Mouse (Mus musculus) G1E (cell line): Measurements from ENCODE around the gene Slc39a12.

Source experiments
- CTCF ChIP-seq: IDR thresholded peaks from 2 replicates; pipeline ENCODE4 v1.5.1; 2012; ENCODE audit warnings: low read depth, low read length, inconsistent platforms, mixed read lengths
- GATA1 ChIP-seq: IDR thresholded peaks from 2 replicates; pipeline ENCODE4 v1.6.1; 2012; ENCODE audit warnings: borderline replicate concordance, low read length, inconsistent platforms, mixed read lengths
- GATA2 ChIP-seq: IDR thresholded peaks from 2 replicates; pipeline ENCODE4 v1.6.1; 2012; ENCODE audit warnings: low read depth, low read length, inconsistent platforms, borderline replicate concordance
- TAL1 ChIP-seq: conservative IDR thresholded peaks from 2 replicates; pipeline ENCODE4 v1.6.1; 2012; ENCODE audit warnings: low read depth, low read length, inconsistent platforms, mixed read lengths

DNA sequence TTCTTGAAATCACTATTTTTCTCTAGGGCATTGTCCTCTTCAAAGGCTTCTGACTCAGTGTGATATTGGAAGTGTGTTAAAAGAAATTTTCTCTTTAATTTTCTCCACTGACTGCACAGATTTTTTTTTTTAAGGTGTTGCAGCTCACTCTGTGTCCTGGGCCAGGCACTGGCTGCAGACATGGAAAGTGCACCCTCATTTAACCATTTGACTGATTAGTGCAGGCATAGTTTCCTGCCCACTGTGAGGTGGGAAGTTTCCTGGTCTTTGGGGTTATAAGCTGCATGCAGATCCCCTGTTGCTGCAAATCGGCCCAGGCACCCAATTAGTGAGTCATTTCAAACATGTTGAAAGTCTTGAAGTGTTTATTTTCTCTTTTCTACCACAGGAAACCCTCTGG, 740 bp downstream of the Slc39a12 start:
- TF ChIP-seq CTCF, result no peak
- no peak for TF ChIP-seq GATA1
- no peak for TF ChIP-seq GATA2
- TF ChIP-seq TAL1, result no peak
